Mouse (Mus musculus): ENCODE measurements around the gene Pi4ka. TPM values are rescaled to one million over a fixed set of nuclear protein-coding genes. Genes with fewer than 3 reads are reported as not detected.

The Pi4ka gene
- polyA plus RNA-seq, 1 experiment from 2014 or later = 29.4 TPM

GRCm38 (mm10) chr16:17252086-17252726, 153.9 kb downstream of the Pi4ka start:
- no peak overlapping the region for H3K27ac ChIP-seq (replicated peaks)
- 62% methylated on average over 3 of the region's 3 CpGs for WGBS
- no peak for ATAC-seq (ENCODE audit: insufficient number of reproducible peaks, low FRiP score, low TSS enrichment, low read depth)
- H3K4me1 ChIP-seq = peaks cover 43% of the 10 kb centered on the region
- no peak overlapping the region for H3K4me2 ChIP-seq (replicated peaks)
- H3K27me3 ChIP-seq = no peaks in the 10 kb centered on the region
- no peaks in the 10 kb centered on the region for H3K9me3 ChIP-seq (replicated peaks)
- no peak overlapping the region for H3K9ac ChIP-seq
- no peak overlapping the region for H3K4me3 ChIP-seq (replicated peaks)
- H3K36me3 ChIP-seq = peaks cover 5% of the 10 kb centered on the region; the same call in 1 of the 2 replicates

- WGBS = 49% methylated on average over 3 of the region's 3 CpGs
- H3K4me3 ChIP-seq (replicated peaks) = no peak overlapping the region
- H3K9me3 ChIP-seq (replicated peaks) = no peaks in the 10 kb centered on the region
- H3K27me3 ChIP-seq = no peaks in the 10 kb centered on the region
- H3K36me3 ChIP-seq = no peaks in the 10 kb centered on the region
- no peak overlapping the region for H3K9ac ChIP-seq
- H3K4me1 ChIP-seq = peaks cover 44% of the 10 kb centered on the region
- ATAC-seq (ENCODE audit: insufficient number of reproducible peaks, low FRiP score, low TSS enrichment, low read depth) = no peak
- H3K4me2 ChIP-seq (replicated peaks) = no peak overlapping the region
- H3K27ac ChIP-seq (replicated peaks) = no peak overlapping the region
These were observed 154.6 kb downstream of the Pi4ka start for GRCm38 (mm10) chr16:17251539-17251938.

- ATAC-seq (ENCODE audit: insufficient number of reproducible peaks, low FRiP score, low TSS enrichment, low read depth) = no peak
- H3K4me1 ChIP-seq = peaks cover 41% of the 10 kb centered on the region
- no peaks in the 10 kb centered on the region for H3K36me3 ChIP-seq
- H3K27me3 ChIP-seq = no peaks in the 10 kb centered on the region
- WGBS = 53% methylated on average over 6 of the region's 6 CpGs
- no peak overlapping the region for H3K4me2 ChIP-seq (replicated peaks)
- H3K27ac ChIP-seq (replicated peaks) = no peak overlapping the region
- no peak overlapping the region for H3K9ac ChIP-seq
- H3K4me3 ChIP-seq (replicated peaks) = no peak overlapping the region
- H3K9me3 ChIP-seq (replicated peaks) = no peaks in the 10 kb centered on the region
These were observed 157.0 kb downstream of the Pi4ka start for GRCm38 (mm10) chr16:17249135-17249534.

GRCm38 (mm10) chr16:17247727-17248126, 158.4 kb downstream of the Pi4ka start:
- Histone ChIP-seq H3K4me1 (peaks cover 39% of the 10 kb centered on the region), H3K4me3 (replicated peaks) (no peak overlapping the region), H3K9ac (no peak overlapping the region), H3K4me2 (replicated peaks) (no peak overlapping the region), H3K27ac (replicated peaks) (no peak overlapping the region), H3K9me3 (replicated peaks) (no peaks in the 10 kb centered on the region), H3K27me3 (no peaks in the 10 kb centered on the region), H3K36me3 (no peaks in the 10 kb centered on the region)
- ATAC-seq (ENCODE audit: insufficient number of reproducible peaks, low FRiP score, low TSS enrichment, low read depth) = no peak
- 52% methylated on average over 4 of the region's 4 CpGs for WGBS

- no peak overlapping the region for H3K27ac ChIP-seq (replicated peaks)
- WGBS = 62% methylated on average over 1 of the region's 1 CpGs
- ATAC-seq (ENCODE audit: insufficient number of reproducible peaks, low FRiP score, low TSS enrichment, low read depth) = no peak
- no peaks in the 10 kb centered on the region for H3K36me3 ChIP-seq
- H3K4me2 ChIP-seq (replicated peaks) = no peak overlapping the region
- H3K9ac ChIP-seq = no peak overlapping the region
- no peak overlapping the region for H3K4me3 ChIP-seq (replicated peaks)
- peaks cover 23% of the 10 kb centered on the region for H3K4me1 ChIP-seq
- H3K9me3 ChIP-seq (replicated peaks) = no peaks in the 10 kb centered on the region
- H3K27me3 ChIP-seq = no peaks in the 10 kb centered on the region
These were observed 161.1 kb downstream of the Pi4ka start for GRCm38 (mm10) chr16:17244996-17245395.

- no peak for ATAC-seq (ENCODE audit: insufficient number of reproducible peaks, low FRiP score, low TSS enrichment, low read depth)
- Histone ChIP-seq H3K27ac (replicated peaks) (no peak overlapping the region), H3K4me2 (replicated peaks) (no peak overlapping the region), H3K4me1 (peaks cover 26% of the 10 kb centered on the region), H3K9ac (no peak overlapping the region), H3K4me3 (replicated peaks) (no peak overlapping the region), H3K36me3 (no peaks in the 10 kb centered on the region), H3K27me3 (no peaks in the 10 kb centered on the region), H3K9me3 (replicated peaks) (no peaks in the 10 kb centered on the region)
- WGBS = 50% methylated on average over 1 of the region's 1 CpGs
These were observed 162.4 kb downstream of the Pi4ka start for GRCm38 (mm10) chr16:17243731-17244130.

GRCm38 (mm10) chr16:17239409-17239808, 166.7 kb downstream of the Pi4ka start:
- 82% methylated on average over 2 of the region's 2 CpGs for WGBS
- Histone ChIP-seq H3K4me1 (peaks cover 40% of the 10 kb centered on the region), H3K9me3 (replicated peaks) (no peaks in the 10 kb centered on the region), H3K27me3 (no peaks in the 10 kb centered on the region), H3K36me3 (no peaks in the 10 kb centered on the region), H3K4me3 (replicated peaks) (no peak overlapping the region), H3K9ac (no peak overlapping the region), H3K27ac (replicated peaks) (no peak overlapping the region), H3K4me2 (replicated peaks) (no peak overlapping the region)
- ATAC-seq (ENCODE audit: insufficient number of reproducible peaks, low FRiP score, low TSS enrichment, low read depth) = no peak

GRCm38 (mm10) chr16:17237634-17238033, 168.5 kb downstream of the Pi4ka start:
- WGBS = 87% methylated on average over 3 of the region's 3 CpGs
- Histone ChIP-seq H3K4me3 (replicated peaks) (no peak overlapping the region), H3K9me3 (replicated peaks) (no peaks in the 10 kb centered on the region), H3K27ac (replicated peaks) (no peak overlapping the region), H3K4me2 (replicated peaks) (no peak overlapping the region), H3K4me1 (peaks cover 38% of the 10 kb centered on the region), H3K27me3 (no peaks in the 10 kb centered on the region), H3K36me3 (no peaks in the 10 kb centered on the region), H3K9ac (no peak overlapping the region)
- ATAC-seq (ENCODE audit: insufficient number of reproducible peaks, low FRiP score, low TSS enrichment, low read depth) = no peak

GRCm38 (mm10) chr16:17234916-17235665, 171.0 kb downstream of the Pi4ka start:
- peaks cover 40% of the 10 kb centered on the region for H3K4me1 ChIP-seq
- H3K9me3 ChIP-seq (replicated peaks) = no peaks in the 10 kb centered on the region
- H3K4me2 ChIP-seq (replicated peaks) = peak overlapping the region; percentile 93
- H3K27me3 ChIP-seq = no peaks in the 10 kb centered on the region
- peak overlapping the region; percentile 59 for H3K27ac ChIP-seq (replicated peaks)
- WGBS = 22% methylated on average over 9 of the region's 9 CpGs
- ATAC-seq (ENCODE audit: insufficient number of reproducible peaks, low FRiP score, low TSS enrichment, low read depth) = no peak
- 0 out of 2 replicates have a peak overlapping the region, but pooled peaks have one; percentile 68 for H3K9ac ChIP-seq
- no peaks in the 10 kb centered on the region for H3K36me3 ChIP-seq
- peak overlapping the region; percentile 78 for H3K4me3 ChIP-seq (replicated peaks)

- Histone ChIP-seq H3K4me3 (replicated peaks) (peak overlapping the region; percentile 78), H3K27me3 (no peaks in the 10 kb centered on the region), H3K27ac (replicated peaks) (peak overlapping the region; percentile 88; the same call in 1 of the 2 replicates), H3K4me1 (peaks cover 34% of the 10 kb centered on the region), H3K9me3 (replicated peaks) (no peaks in the 10 kb centered on the region), H3K36me3 (no peaks in the 10 kb centered on the region), H3K9ac (peak overlapping the region; percentile 68), H3K4me2 (replicated peaks) (peak overlapping the region; percentile 93)
- ATAC-seq (ENCODE audit: insufficient number of reproducible peaks, low FRiP score, low TSS enrichment, low read depth) = no peak
- WGBS = 3% methylated on average over 12 of the region's 12 CpGs
These were observed 171.6 kb downstream of the Pi4ka start for GRCm38 (mm10) chr16:17234499-17234895.

- peaks cover 30% of the 10 kb centered on the region for H3K4me1 ChIP-seq
- H3K4me2 ChIP-seq (replicated peaks) = peak overlapping the region; percentile 93
- peak; percentile 22 for ATAC-seq (ENCODE audit: insufficient number of reproducible peaks, low FRiP score, low TSS enrichment, low read depth)
These were observed 172.2 kb downstream of the Pi4ka start for GRCm38 (mm10) chr16:17233702-17234498.

More at GRCm38 (mm10) chr16:17233702-17234498, 172.2 kb downstream of the Pi4ka start:
- peak overlapping the region; percentile 78 for H3K4me3 ChIP-seq (replicated peaks)
- no peaks in the 10 kb centered on the region for H3K9me3 ChIP-seq (replicated peaks)
- H3K36me3 ChIP-seq = no peaks in the 10 kb centered on the region
- WGBS = under 1% methylated on average over 62 of the region's 62 CpGs
- H3K27ac ChIP-seq (replicated peaks) = peak overlapping the region; percentile 88
- H3K9ac ChIP-seq = peak overlapping the region; percentile 68
- no peaks in the 10 kb centered on the region for H3K27me3 ChIP-seq
